Mouse (Mus musculus) liver, adult (tissue): ENCODE results near the gene Rasl12.

Experiments
- GATA4 ChIP-seq: IDR thresholded peaks from 2 replicates; pipeline ENCODE4 v1.6.1; 2014; ENCODE audit warnings: mild to moderate bottlenecking, low read length; ENCODE audit not compliant: insufficient replicate concordance

Rasl12 gene

DNA sequence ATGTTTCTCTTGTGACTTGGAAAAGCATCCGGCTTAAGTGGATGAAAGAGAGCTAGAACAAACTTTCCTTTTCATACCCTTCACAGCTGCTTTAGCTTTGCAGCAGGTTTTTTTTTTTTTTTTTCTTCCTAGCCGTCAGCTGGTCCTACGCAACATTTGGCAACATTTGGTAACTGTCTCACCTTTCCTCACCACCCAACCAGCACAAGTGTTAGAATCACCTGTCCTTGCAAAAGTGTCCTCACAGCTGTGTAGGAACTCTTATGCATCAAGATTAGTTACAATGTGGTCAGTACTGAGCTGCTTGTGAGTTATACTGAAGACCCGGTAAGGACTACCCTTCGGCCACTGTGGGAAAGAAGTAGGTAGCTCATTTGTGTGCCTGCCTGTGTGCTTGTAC is 64.2 kb downstream of the Rasl12 start:
- no peak for TF ChIP-seq GATA4

DNA sequence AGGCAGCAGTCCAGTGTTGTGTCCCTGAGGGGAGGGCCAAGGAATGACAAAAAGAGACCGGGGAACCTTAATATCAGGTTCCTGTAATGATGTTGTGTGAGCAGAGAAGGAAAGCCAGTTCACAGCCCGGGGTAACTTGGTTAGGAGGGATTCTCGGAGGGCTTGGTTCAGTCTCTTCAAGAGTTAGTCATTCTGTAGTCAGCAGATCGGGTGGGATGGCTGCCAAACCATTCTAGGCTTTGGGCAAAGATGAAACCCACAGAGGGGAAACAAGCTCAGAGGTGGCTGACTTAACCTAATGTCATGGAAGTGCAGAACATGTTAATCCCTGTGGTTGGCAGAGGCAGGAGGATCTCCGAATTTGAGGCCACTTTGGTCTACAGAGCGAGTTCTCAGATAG is 65.9 kb downstream of the Rasl12 start:
- TF ChIP-seq GATA4: no peak
